Mouse (Mus musculus) kidney, adult 2 months (tissue): ENCODE data around the gene Arsa.

Experiments
- CTCF ChIP-seq: fragments of 200-500 bp; conservative IDR thresholded peaks from 2 replicates; pipeline ENCODE4 v1.5.1; 2011; ENCODE audit warnings: low read depth, mild to moderate bottlenecking, control low read depth, low read length, moderate library complexity, mixed read lengths; ENCODE audit not compliant: insufficient read depth, insufficient read length
- POLR2A ChIP-seq: fragments of 200-500 bp; IDR thresholded peaks from one replicate; pipeline ENCODE4 v1.6.1; 2011; ENCODE audit warnings: low read depth, low read length, control low read depth

GRCm38 (mm10) chr15:89475611-89476474, 1.4 kb downstream of the Arsa start:
- no peak for TF ChIP-seq CTCF
- TF ChIP-seq POLR2A: no peak
